Mouse (Mus musculus) midbrain, postnatal 0 days (tissue): ENCODE measurements around the gene Otof. TPM values are rescaled to one million over a fixed set of nuclear protein-coding genes. Genes with fewer than 3 reads are reported as not detected.

Experiments
- ATAC-seq: fragments of 200-750 bp; cut with Nextera tagmentation; 2 replicates; pipeline ENCODE4 v1.8.0; 2017; ENCODE audit warnings: moderate number of reproducible peaks, mild to moderate bottlenecking, moderate TSS enrichment, moderate library complexity; ENCODE audit not compliant: low FRiP score
- DNase-seq: peaks from one replicate; pipeline ENCODE4 v3.0.0-alpha.2; 2015; ENCODE audit warnings: low spot score
- H3K27ac ChIP-seq: fragments of 300-500 bp; sonication (generic); 2 replicates; pipeline ENCODE4 v1.5.1; 2014; ENCODE audit warnings: low read depth, mild to moderate bottlenecking, low read length, mixed read lengths
- H3K27me3 ChIP-seq: fragments of 300-500 bp; sonication (generic); 2 replicates; pipeline ENCODE4 v1.6.1; 2014; ENCODE audit warnings: low read length, control low read depth, mixed read lengths; ENCODE audit not compliant: insufficient read depth
- H3K36me3 ChIP-seq: fragments of 300-500 bp; sonication (generic); 2 replicates; pipeline ENCODE4 v1.6.1; 2014; ENCODE audit warnings: low read length, control low read depth, mixed read lengths; ENCODE audit not compliant: insufficient read depth
- H3K4me1 ChIP-seq: fragments of 300-500 bp; sonication (generic); 2 replicates; pipeline ENCODE4 v1.6.1; 2014; ENCODE audit warnings: mild to moderate bottlenecking, control low read depth, antibody characterized with exemption, low read length, mixed read lengths; ENCODE audit not compliant: insufficient read depth
- H3K4me2 ChIP-seq: fragments of 300-500 bp; sonication (generic); 2 replicates; pipeline ENCODE4 v1.6.1; 2014; ENCODE audit warnings: low read depth, mild to moderate bottlenecking, low read length, mixed read lengths; ENCODE audit not compliant: poor library complexity, severe bottlenecking
- H3K4me3 ChIP-seq: fragments of 300-500 bp; sonication (generic); 2 replicates; pipeline ENCODE4 v1.5.1; 2014; ENCODE audit warnings: low read depth, mild to moderate bottlenecking, low read length, moderate library complexity
- H3K9ac ChIP-seq: fragments of 300-500 bp; sonication (generic); replicated peaks from 2 replicates; pipeline ENCODE4 v1.6.1; 2014; ENCODE audit warnings: mild to moderate bottlenecking, low read length, moderate library complexity, mixed read lengths; ENCODE audit not compliant: poor library complexity, severe bottlenecking
- H3K9me3 ChIP-seq: fragments of 300-500 bp; sonication (generic); 2 replicates; pipeline ENCODE4 v1.6.1; 2016; ENCODE audit warnings: low read length, control low read depth
- CTCF ChIP-seq: IDR thresholded peaks from 2 replicates; pipeline ENCODE4 v1.5.1; 2016; ENCODE audit warnings: antibody characterized with exemption, mild to moderate bottlenecking
- WGBS: fragments of 180-500 bp; shearing (Covaris S2); extraction: QIAGEN DNeasy Blood & Tissue Kit; methylation state at CpG from one replicate; pipeline ENCODE4 v1.1.7; 2014; 5-methylcytosine and 5-hydroxymethylcytosine counted together
- polyA plus RNA-seq: library from polyadenylated mRNA; unstranded; fragments of >200 nt; fragmentation: Nextera tagmentation; extraction: Ambion mirVana; gene quantifications from 2 replicates; pipeline ENCODE4 v1.2.1, GENCODE M21; 2015
- total RNA-seq: library from RNA; depleted of rRNA; stranded (reverse); fragments of >200 nt; gene quantifications from 2 replicates; pipeline ENCODE4 v1.2.3, GENCODE M21; 2014

Otof gene
- total and polyA plus RNA-seq, 2 experiments from 2014 or later, result 4.9 to 6.1 TPM

- no peak for TF ChIP-seq CTCF
Observed at GRCm38 (mm10) chr5:30382876-30383275, 78.9 kb downstream of the Otof start.

DNA sequence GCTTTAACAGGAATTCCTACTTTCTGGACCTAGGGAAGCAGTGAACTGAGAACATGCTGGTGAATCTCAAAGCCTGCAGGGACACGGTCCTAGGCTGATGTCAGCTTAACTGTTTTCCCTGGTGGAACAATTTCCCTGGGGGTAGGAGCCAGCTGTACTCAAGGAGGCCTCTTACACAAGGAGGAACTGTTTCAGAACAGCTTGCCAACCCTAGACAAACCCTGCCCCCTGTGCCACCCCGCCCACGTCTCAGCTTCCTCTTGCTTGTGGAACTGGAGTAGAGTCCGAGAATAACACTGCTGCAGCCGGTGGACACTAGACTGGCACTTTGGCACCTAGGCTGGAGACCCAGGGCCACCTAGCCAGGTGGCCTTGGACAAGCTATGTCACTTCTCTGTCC lies 92.3 kb downstream of the Otof start:
- Histone ChIP-seq H3K36me3 (no peaks in the 10 kb centered on the region), H3K9me3 (no peaks in the 10 kb centered on the region), H3K4me1 (no peaks in the 10 kb centered on the region), H3K4me3 (no peak overlapping the region), H3K4me2 (no peak overlapping the region), H3K27ac (no peak overlapping the region), H3K27me3 (no peaks in the 10 kb centered on the region), H3K9ac (no peak overlapping the region)
- DNase-seq (no peak), ATAC-seq (no peak)
- TF ChIP-seq CTCF, result no peak
- 89% methylated on average over 5 of the region's 5 CpGs for WGBS

More at GRCm38 (mm10) chr5:30382876-30383275, 78.9 kb downstream of the Otof start:
- Histone ChIP-seq H3K4me2 (no peak overlapping the region), H3K27ac (no peak overlapping the region), H3K27me3 (no peaks in the 10 kb centered on the region), H3K9me3 (no peaks in the 10 kb centered on the region), H3K9ac (no peak overlapping the region), H3K36me3 (no peaks in the 10 kb centered on the region), H3K4me1 (no peaks in the 10 kb centered on the region), H3K4me3 (no peak overlapping the region)
- DNase-seq, result no peak
- no peak for ATAC-seq
- 55% methylated on average over 7 of the region's 7 CpGs for WGBS

DNA sequence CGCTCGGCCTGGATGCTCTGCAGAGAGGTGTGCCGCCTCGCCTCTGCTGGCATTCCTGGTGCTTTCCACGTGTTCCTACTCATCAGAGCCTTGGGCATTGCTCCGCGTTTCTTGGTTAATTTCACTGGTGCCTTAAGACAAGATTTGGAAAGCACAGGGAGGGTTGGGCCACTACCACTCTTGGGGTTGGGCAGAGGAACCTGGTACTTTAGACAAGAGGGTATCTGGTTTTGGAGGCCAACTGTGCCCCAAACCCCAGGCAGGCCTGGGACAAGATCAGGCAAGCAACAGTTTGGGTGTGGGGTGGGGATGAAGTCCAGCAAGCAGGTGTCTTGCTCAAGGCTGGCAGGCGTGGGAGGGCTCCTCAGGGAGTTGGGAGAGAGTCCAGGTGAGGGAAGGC lies 94.3 kb downstream of the Otof start:
- Histone ChIP-seq H3K4me2 (no peak overlapping the region), H3K36me3 (0 out of 2 replicates have a peak, but pooled peaks cover 3% of the 10 kb centered on the region), H3K4me1 (no peaks in the 10 kb centered on the region), H3K9ac (no peak overlapping the region), H3K27ac (no peak overlapping the region), H3K27me3 (no peaks in the 10 kb centered on the region), H3K9me3 (no peaks in the 10 kb centered on the region), H3K4me3 (no peak overlapping the region)
- ATAC-seq, result no peak
- TF ChIP-seq CTCF, result no peak
- no peak for DNase-seq
- WGBS, result 81% methylated on average over 8 of the region's 8 CpGs

DNA sequence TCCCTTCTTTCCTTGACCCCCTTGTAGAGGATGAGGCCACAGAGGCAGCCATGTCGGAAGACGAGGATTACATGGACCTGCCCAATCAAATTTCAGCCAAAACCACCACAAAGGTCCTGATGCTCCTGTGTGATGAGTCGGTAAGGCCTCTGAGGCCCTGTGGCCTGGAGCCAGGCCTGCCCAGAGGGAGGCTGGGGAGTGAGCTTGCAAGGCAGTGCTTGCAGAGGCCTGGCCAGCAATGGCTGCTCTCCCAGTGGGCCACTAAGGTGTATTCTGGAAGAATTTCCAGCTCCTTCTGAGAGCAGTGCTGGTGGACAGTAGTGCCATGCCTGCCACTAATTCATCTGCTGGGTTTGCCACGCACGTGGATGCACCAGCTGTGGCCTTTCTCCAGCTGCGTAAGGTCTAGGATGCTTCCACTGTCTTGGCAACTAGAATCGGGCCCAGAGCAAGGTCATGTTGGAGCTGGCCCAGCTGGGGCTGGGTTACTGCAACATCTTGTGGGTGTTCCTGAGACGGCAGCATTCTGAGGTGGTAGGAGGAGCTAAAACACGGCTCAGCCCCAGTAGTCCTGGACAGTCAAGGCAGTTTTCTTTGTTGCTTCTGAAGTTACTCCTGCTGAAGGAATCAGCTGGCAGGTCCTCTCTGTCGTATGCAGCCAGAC lies 103.2 kb downstream of the Otof start:
- Histone ChIP-seq H3K9ac (no peak overlapping the region), H3K4me2 (no peak overlapping the region), H3K9me3 (no peaks in the 10 kb centered on the region), H3K27me3 (no peaks in the 10 kb centered on the region), H3K4me1 (no peaks in the 10 kb centered on the region), H3K36me3 (0 out of 2 replicates have a peak, but pooled peaks cover 3% of the 10 kb centered on the region), H3K27ac (no peak overlapping the region), H3K4me3 (no peak overlapping the region)
- DNase-seq (no peak), ATAC-seq (no peak)
- WGBS, result 86% methylated on average over 10 of the region's 10 CpGs
- TF ChIP-seq CTCF, result no peak

GRCm38 (mm10) chr5:30356647-30357046 lies 105.1 kb downstream of the Otof start:
- no peak for DNase-seq
- H3K36me3 ChIP-seq, result peaks cover 5% of the 10 kb centered on the region; the same call in 1 of the 2 replicates
- TF ChIP-seq CTCF, result no peak
- no peaks in the 10 kb centered on the region for H3K27me3 ChIP-seq
- no peaks in the 10 kb centered on the region for H3K4me1 ChIP-seq
- H3K4me2 ChIP-seq, result no peak overlapping the region
- no peak overlapping the region for H3K4me3 ChIP-seq
- ATAC-seq, result no peak
- no peak overlapping the region for H3K9ac ChIP-seq
- H3K27ac ChIP-seq, result no peak overlapping the region
- WGBS, result 87% methylated on average over 7 of the region's 7 CpGs
- H3K9me3 ChIP-seq, result no peaks in the 10 kb centered on the region

DNA sequence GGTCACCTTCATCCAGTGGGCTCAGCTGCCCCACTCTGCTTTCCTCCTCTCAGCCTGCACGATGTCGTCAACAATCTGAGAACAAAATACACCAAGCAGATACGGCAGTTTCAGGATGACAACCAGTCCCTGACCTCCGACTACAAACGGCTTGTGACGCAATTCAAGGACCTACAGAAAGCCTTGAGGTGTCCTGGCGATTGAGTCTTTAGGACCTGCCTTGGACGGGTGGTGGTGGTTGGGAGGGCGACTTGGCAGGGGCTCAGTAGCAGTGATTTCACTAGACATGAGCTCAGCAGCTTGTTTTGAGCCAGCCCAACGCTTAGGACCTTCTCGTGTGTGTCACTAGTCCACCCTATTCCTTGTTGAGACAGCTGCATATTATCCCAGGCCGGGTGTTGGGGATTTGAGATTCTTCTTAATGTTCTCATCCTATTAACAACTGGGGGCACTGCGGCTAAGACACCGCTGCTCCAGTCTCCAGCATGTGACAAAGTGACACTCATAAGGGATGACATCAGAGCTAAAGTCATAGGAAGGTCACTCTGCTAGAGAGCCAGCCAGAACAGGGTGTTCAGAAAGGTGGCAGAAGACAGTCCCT lies 106.1 kb downstream of the Otof start:
- Histone ChIP-seq H3K4me1 (no peaks in the 10 kb centered on the region), H3K27me3 (no peaks in the 10 kb centered on the region), H3K9ac (no peak overlapping the region), H3K27ac (no peak overlapping the region), H3K9me3 (no peaks in the 10 kb centered on the region), H3K4me3 (no peak overlapping the region), H3K36me3 (peaks cover 6% of the 10 kb centered on the region; the same call in 1 of the 2 replicates), H3K4me2 (no peak overlapping the region)
- no peak for ATAC-seq
- no peak for DNase-seq
- WGBS, result 87% methylated on average over 14 of the region's 14 CpGs
- TF ChIP-seq CTCF, result no peak
